7 mouse cellular contexts compared by ENCODE assay signal in the genomic region with DNA sequence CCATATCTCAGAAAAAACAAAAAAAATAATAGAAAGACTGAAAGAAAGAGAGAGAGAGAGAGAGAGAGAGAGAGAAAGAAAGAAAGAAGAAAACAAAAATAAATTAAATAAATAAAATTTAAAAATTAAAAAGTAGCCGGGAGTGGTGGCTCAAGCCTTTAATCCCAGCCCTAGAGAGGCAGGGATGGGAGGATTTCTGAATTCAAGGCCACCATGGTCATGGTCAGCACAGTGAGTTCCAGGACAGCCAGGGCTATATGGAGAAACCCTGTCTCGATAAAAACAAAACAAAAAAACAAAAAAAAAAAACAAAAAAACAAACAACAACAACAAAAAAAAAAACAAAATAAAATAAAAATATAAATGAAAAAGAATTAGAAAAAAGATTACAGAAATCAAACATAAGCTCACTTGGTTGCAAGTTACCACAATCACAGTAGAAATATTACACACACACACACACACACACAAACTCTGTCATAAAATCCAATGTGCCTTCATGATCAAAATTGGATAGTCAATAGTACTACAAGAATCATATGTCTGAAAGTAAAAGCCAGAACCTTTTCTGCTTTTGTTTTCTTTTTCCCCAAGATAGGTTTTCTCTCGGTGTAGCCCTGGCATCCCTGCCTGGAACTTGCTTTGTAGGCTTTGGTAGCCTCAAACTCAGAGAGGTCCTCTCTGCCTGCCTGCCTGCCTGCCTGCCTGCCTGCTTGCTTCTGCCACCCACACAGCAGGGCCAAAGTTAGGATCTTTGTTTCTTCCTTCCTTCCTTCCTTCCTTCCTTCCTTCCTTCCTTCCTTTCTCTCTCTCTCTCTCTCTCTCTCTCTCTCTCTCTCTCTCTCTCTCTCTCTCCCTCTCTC.
A peak's percentile ranks its signal among the peaks of the same experiment; 100 is the strongest.
DNase-seq lines count a peak whose midpoint lies in the region; ATAC-seq and TF ChIP-seq lines count a peak whose summit lies in the region.
"Not testable (repeated sequence)": the region's sequence is repeated elsewhere in the genome, so short reads cannot be mapped to it uniquely, and the experiment has no call there.

No protein-coding gene starts in this region.

- H3K27ac ChIP-seq in forebrain, embryonic 16.5 days (ENCODE audit: low read length); heart, postnatal 0 days (ENCODE audit: low read depth); kidney, embryonic 16.5 days (ENCODE audit: low read length); limb, embryonic 13.5 days; midbrain, embryonic 12.5 days (replicated peaks); spleen, adult 2 months (ENCODE audit: insufficient read depth, low read length): not testable (repeated sequence)

- not testable (repeated sequence) for TF ChIP-seq CTCF in heart, postnatal 0 days (IDR thresholded peaks at IDR 0.05; ENCODE audit: low read depth); spleen, adult 2 months (IDR thresholded peaks at IDR 0.05; ENCODE audit: extremely low read depth, insufficient read depth, insufficient read length, insufficient replicate concordance)

- peak; percentile 29 for DNase-seq in c-Kit-positive CD71-positive TER-119-negative erythroid progenitor cells, embryonic 14.5 days (ENCODE audit: low read depth)
- DNase-seq in heart, postnatal 0 days (ENCODE audit: low spot score), result peak; percentile 29
- DNase-seq in spleen, adult 2 months (ENCODE audit: low read depth in 1 of 2, low spot score in 2 of 2), result peak; percentile 11 to 58

- not testable (repeated sequence) for H3K4me3 ChIP-seq in forebrain, embryonic 16.5 days (replicated peaks; ENCODE audit: low read length); heart, postnatal 0 days (ENCODE audit: low read depth, low read length); kidney, embryonic 16.5 days (ENCODE audit: low read length); limb, embryonic 13.5 days; midbrain, embryonic 12.5 days; spleen, adult 2 months (ENCODE audit: extremely low read depth, insufficient read depth, insufficient read length)

- H3K36me3 ChIP-seq in forebrain, embryonic 16.5 days (ENCODE audit: control insufficient read depth, insufficient read depth); heart, postnatal 0 days (replicated peaks; ENCODE audit: control insufficient read depth, insufficient read depth, low read length); kidney, embryonic 16.5 days (ENCODE audit: insufficient read depth, low read length); limb, embryonic 13.5 days; midbrain, embryonic 12.5 days; spleen, adult 2 months (ENCODE audit: control insufficient read depth, insufficient read depth, low read length): not testable (repeated sequence)

- ATAC-seq in forebrain, embryonic 16.5 days, result peak; percentile 78
- ATAC-seq in heart, postnatal 0 days (ENCODE audit: insufficient read depth, low read depth), result peak; percentile 88
- ATAC-seq in kidney, embryonic 16.5 days (ENCODE audit: low FRiP score, low TSS enrichment), result peak; percentile 98
- ATAC-seq in limb, embryonic 13.5 days (ENCODE audit: low FRiP score, low read depth), result peak; percentile 92
- ATAC-seq in midbrain, embryonic 12.5 days (ENCODE audit: low FRiP score, low read depth), result peak; percentile 91

- 59% methylated on average over 2 of the region's 3 CpGs for WGBS in forebrain, embryonic 16.5 days
- 52% methylated on average over 2 of the region's 3 CpGs for WGBS in heart, postnatal 0 days
- WGBS in kidney, embryonic 16.5 days, result 56% methylated on average over 2 of the region's 3 CpGs
- 39% methylated on average over 3 of the region's 3 CpGs for WGBS in limb, embryonic 13.5 days
- WGBS in midbrain, embryonic 12.5 days, result 43% methylated on average over 2 of the region's 3 CpGs
- WGBS in spleen, adult 2 months, result 40% methylated on average over 3 of the region's 3 CpGs

- not testable (repeated sequence) for H3K9ac ChIP-seq in forebrain, embryonic 16.5 days (replicated peaks; ENCODE audit: low read depth, low read length); heart, postnatal 0 days (replicated peaks; ENCODE audit: low read depth, low read length); kidney, embryonic 16.5 days (replicated peaks; ENCODE audit: low read length); limb, embryonic 13.5 days; midbrain, embryonic 12.5 days (replicated peaks)

- H3K9me3 ChIP-seq in forebrain, embryonic 16.5 days (ENCODE audit: control insufficient read depth, low read length); heart, postnatal 0 days (replicated peaks; ENCODE audit: control insufficient read depth, low read length); kidney, embryonic 16.5 days (ENCODE audit: low read length); limb, embryonic 13.5 days; midbrain, embryonic 12.5 days: not testable (repeated sequence)

- TF ChIP-seq EP300 in heart, postnatal 0 days (IDR thresholded peaks at IDR 0.05; ENCODE audit: low read depth), result not testable (repeated sequence)

- H3K27me3 ChIP-seq in forebrain, embryonic 16.5 days (replicated peaks; ENCODE audit: control insufficient read depth, insufficient read depth, low read length); heart, postnatal 0 days (ENCODE audit: control insufficient read depth, insufficient read depth, low read length); kidney, embryonic 16.5 days (ENCODE audit: insufficient read depth, low read length); limb, embryonic 13.5 days; midbrain, embryonic 12.5 days; spleen, adult 2 months (ENCODE audit: control insufficient read depth, insufficient read depth, low read length): not testable (repeated sequence)

- not testable (repeated sequence) for H3K4me2 ChIP-seq in forebrain, embryonic 16.5 days (ENCODE audit: low read length); heart, postnatal 0 days (ENCODE audit: low read depth, low read length); kidney, embryonic 16.5 days (replicated peaks; ENCODE audit: low read depth, low read length); limb, embryonic 13.5 days (replicated peaks); midbrain, embryonic 12.5 days (replicated peaks)

- not testable (repeated sequence) for TF ChIP-seq POLR2A in spleen, adult 2 months (IDR thresholded peaks at IDR 0.05; ENCODE audit: low read depth, low read length)

- not testable (repeated sequence) for H3K4me1 ChIP-seq in forebrain, embryonic 16.5 days (replicated peaks; ENCODE audit: control insufficient read depth, insufficient read depth, low read length); heart, postnatal 0 days (ENCODE audit: control insufficient read depth, insufficient read depth); kidney, embryonic 16.5 days (ENCODE audit: insufficient read depth, low read length); limb, embryonic 13.5 days; midbrain, embryonic 12.5 days; spleen, adult 2 months (ENCODE audit: control insufficient read depth, insufficient read depth, insufficient read length)
